Mouse (Mus musculus): ENCODE results near the gene Ceacam2. TPM values are rescaled to one million over a fixed set of nuclear protein-coding genes. Genes with fewer than 3 reads are reported as not detected.
"Not testable (repeated sequence)": the region's sequence is repeated elsewhere in the genome, so short reads cannot be mapped to it uniquely, and the experiment has no call there.

Ceacam2 gene
- polyA plus RNA-seq, 3 experiments from 2014 or later = 0.20 TPM; not detected in 2

- not testable (repeated sequence) for ATAC-seq
Measured at GRCm38 (mm10) chr7:25480791-25481190, 58.9 kb downstream of the Ceacam2 start.

GRCm38 (mm10) chr7:25479440-25479839 lies 60.2 kb downstream of the Ceacam2 start:
- no peak for ATAC-seq

DNA sequence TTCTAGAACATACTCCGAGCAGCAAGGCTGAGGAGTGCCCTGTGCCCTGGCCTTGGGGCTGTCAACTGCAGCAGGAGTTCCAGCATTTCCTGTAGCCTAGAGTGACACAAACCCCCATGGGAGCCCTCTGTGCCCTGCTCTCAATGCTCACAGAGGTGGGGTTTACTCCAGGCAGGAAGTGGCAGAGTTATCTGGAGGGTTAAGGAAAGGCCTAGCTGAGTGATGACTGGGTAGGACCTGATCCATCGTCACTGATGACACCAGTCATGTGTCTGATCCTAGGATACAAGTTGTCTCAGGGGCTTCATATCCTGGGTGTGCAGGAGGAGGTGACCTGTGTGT lies 61.9 kb downstream of the Ceacam2 start:
- ATAC-seq = not testable (repeated sequence)

DNA sequence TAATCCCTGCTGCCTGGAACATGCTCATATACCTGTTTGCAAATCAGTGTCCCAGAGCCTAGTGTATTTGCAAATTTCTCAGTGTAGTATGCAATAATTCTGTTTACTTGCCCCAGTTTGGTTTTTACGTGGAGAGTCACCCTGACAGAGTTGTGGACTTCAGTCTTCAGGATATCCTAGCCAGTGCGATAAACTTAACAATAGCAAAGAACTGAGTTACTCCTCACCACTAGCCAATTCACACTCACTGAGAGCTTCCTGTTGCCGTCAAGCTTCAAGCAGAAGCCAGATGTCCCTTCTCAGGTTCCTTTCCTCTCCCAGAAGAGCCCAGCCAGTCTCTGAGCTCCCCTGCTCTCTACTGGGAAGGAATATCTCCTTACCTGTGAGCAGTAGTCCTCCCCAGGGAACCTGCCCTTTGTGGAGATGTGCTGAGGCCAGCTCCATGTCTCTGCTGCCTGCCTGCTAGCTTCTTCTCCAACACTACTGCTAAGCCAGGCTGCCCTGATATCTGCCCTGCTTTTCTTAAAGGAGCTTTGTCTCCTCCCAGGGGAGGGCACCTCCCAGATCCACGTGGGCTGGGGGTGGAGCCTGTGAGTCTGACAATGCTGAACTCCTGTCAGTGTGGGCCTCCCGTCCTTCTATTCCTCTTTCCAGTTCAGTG lies 62.4 kb downstream of the Ceacam2 start, which contains the start of gene Ceacam1:
Ceacam1 (minus strand) TSS at position 513 of the 661 bp plus-strand sequence.
- not testable (repeated sequence) for ATAC-seq

DNA sequence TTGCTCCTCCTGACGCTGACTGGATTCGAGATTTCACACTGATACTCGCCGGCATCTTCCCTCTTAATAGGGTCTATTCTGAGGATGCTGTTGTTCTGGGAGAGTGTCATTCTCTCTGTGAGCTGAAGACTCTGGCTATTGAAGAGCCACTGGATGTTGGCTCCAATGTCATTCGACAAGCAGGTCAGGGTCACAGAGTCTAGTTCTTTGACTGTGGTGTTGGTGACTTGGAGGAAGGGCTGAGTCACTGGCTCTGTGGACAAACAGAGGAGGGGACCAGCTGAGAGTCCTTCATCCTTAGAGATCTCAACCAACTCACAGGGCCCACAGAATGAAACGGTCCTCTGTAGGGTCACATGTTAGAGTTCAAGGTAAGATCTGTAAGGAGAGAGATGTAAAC lies 67.8 kb downstream of the Ceacam2 start:
- ATAC-seq = not testable (repeated sequence)

Other genes starting within 250 kb of the Ceacam2 start
- gene Pafah1b3, start 241.9 kb downstream of the Ceacam2 start, polyA plus RNA-seq (2017; shearing (Covaris generic)) = 10 to 100 TPM; 17.5 to 37.2 (median 31.3) TPM
- gene Prr19, start 238.4 kb downstream of the Ceacam2 start, polyA plus RNA-seq (2017; shearing (Covaris generic)) = not detected
- not detected for gene Tmem145, start 233.8 kb downstream of the Ceacam2 start, polyA plus RNA-seq (2017; shearing (Covaris generic))
- under 1 TPM in 2 of 3 experiments, not detected in 1; 0.13 to 0.31 TPM for gene Megf8, start 222.7 kb downstream of the Ceacam2 start, polyA plus RNA-seq (2017; shearing (Covaris generic))
- gene Cnfn, start 170.1 kb downstream of the Ceacam2 start, polyA plus RNA-seq (2017; shearing (Covaris generic)) = not detected
- 10 to 100 TPM in 2 of 3 experiments, 1 to 10 TPM in 1; 9.0 to 11.0 (median 10.1) TPM for gene Lipe, start 141.1 kb downstream of the Ceacam2 start, polyA plus RNA-seq (2017; shearing (Covaris generic))
- gene Cxcl17, start 127.0 kb downstream of the Ceacam2 start, polyA plus RNA-seq (2017; shearing (Covaris generic)) = not detected
- under 1 TPM in 1 of 3 experiments, not detected in 2; 0.54 TPM for gene Ceacam1, start 62.3 kb downstream of the Ceacam2 start, polyA plus RNA-seq (2017; shearing (Covaris generic))
- not detected for gene Erich4, start 76.0 kb upstream of the Ceacam2 start, polyA plus RNA-seq (2017; shearing (Covaris generic))
- 10 to 100 TPM; 27.1 to 55.4 (median 47.5) TPM for gene Dmac2, start 79.6 kb upstream of the Ceacam2 start, polyA plus RNA-seq (2017; shearing (Covaris generic))
- gene B3gnt8, start 86.8 kb upstream of the Ceacam2 start, polyA plus RNA-seq (2017; shearing (Covaris generic)) = under 1 TPM in 2 of 3 experiments, not detected in 1; 0.40 to 0.45 TPM
- 10 to 100 TPM; 10.5 to 16.7 (median 15.5) TPM for gene Bckdha, start 119.1 kb upstream of the Ceacam2 start, polyA plus RNA-seq (2017; shearing (Covaris generic))
- gene Exosc5, start 119.3 kb upstream of the Ceacam2 start, polyA plus RNA-seq (2017; shearing (Covaris generic)) = 100 to 1,000 TPM in 2 of 3 experiments, 10 to 100 TPM in 1; 65.5 to 124 (median 103) TPM
- gene Tmem91, start 135.3 kb upstream of the Ceacam2 start, polyA plus RNA-seq (2017; shearing (Covaris generic)) = 10 to 100 TPM in 2 of 3 experiments, 1 to 10 TPM in 1; 8.2 to 23.6 (median 14.4) TPM
- gene B9d2, start 140.9 kb upstream of the Ceacam2 start, polyA plus RNA-seq (2017; shearing (Covaris generic)) = 10 to 100 TPM; 55.9 to 76.1 (median 57.2) TPM
- gene Tgfb1, start 147.1 kb upstream of the Ceacam2 start, polyA plus RNA-seq (2017; shearing (Covaris generic)) = 1 to 10 TPM; 4.6 to 6.7 (median 5.4) TPM
- 10 to 100 TPM; 41.2 to 45.8 (median 45.8) TPM for gene Ccdc97, start 179.2 kb upstream of the Ceacam2 start, polyA plus RNA-seq (2017; shearing (Covaris generic))
- 10 to 100 TPM; 46.6 to 56.2 (median 54.7) TPM for gene Hnrnpul1, start 214.9 kb upstream of the Ceacam2 start, polyA plus RNA-seq (2017; shearing (Covaris generic))
- 10 to 100 TPM; 18.6 to 32.5 (median 25.5) TPM for gene Axl, start 248.8 kb upstream of the Ceacam2 start, polyA plus RNA-seq (2017; shearing (Covaris generic))

All from inflammation-experienced regulatory T-cells, adult 6 months (primary cell).